Mouse (Mus musculus) heart, postnatal 0 days (tissue): ENCODE data around the gene Hdac4. TPM values are rescaled to one million over a fixed set of nuclear protein-coding genes. Genes with fewer than 3 reads are reported as not detected.

Source experiments
- ATAC-seq: fragments of 200-750 bp; cut with Nextera tagmentation; 2 replicates; pipeline ENCODE4 v1.8.0; 2017; ENCODE audit warnings: low read depth, moderate number of reproducible peaks, moderate library complexity; ENCODE audit not compliant: insufficient read depth
- DNase-seq: peaks from one replicate; pipeline ENCODE4 v3.0.0-alpha.2; 2016; ENCODE audit warnings: low spot score
- H3K27ac ChIP-seq: fragments of 300-500 bp; sonication (generic); 2 replicates; pipeline ENCODE4 v1.5.1; 2014; ENCODE audit warnings: low read depth, mild to moderate bottlenecking
- H3K27me3 ChIP-seq: fragments of 300-500 bp; sonication (generic); 2 replicates; pipeline ENCODE4 v1.6.1; 2014; ENCODE audit warnings: low read length, mixed read lengths; ENCODE audit not compliant: control insufficient read depth, insufficient read depth
- H3K36me3 ChIP-seq: fragments of 300-500 bp; sonication (generic); replicated peaks from 2 replicates; pipeline ENCODE4 v1.6.1; 2014; ENCODE audit warnings: low read length, mixed read lengths; ENCODE audit not compliant: control insufficient read depth, insufficient read depth
- H3K4me1 ChIP-seq: fragments of 300-500 bp; sonication (generic); 2 replicates; pipeline ENCODE4 v1.6.1; 2014; ENCODE audit warnings: antibody characterized with exemption; ENCODE audit not compliant: control insufficient read depth, insufficient read depth
- H3K4me2 ChIP-seq: fragments of 300-500 bp; sonication (generic); 2 replicates; pipeline ENCODE4 v1.6.1; 2014; ENCODE audit warnings: low read depth, mild to moderate bottlenecking, low read length, moderate library complexity
- H3K4me3 ChIP-seq: fragments of 300-500 bp; sonication (generic); 2 replicates; pipeline ENCODE4 v1.5.1; 2014; ENCODE audit warnings: low read depth, low read length
- H3K9ac ChIP-seq: fragments of 300-500 bp; sonication (generic); replicated peaks from 2 replicates; pipeline ENCODE4 v1.6.1; 2014; ENCODE audit warnings: low read depth, low read length, mixed read lengths
- H3K9me3 ChIP-seq: fragments of 300-500 bp; sonication (generic); replicated peaks from 2 replicates; pipeline ENCODE4 v1.6.1; 2016; ENCODE audit warnings: low read length; ENCODE audit not compliant: control insufficient read depth
- CTCF ChIP-seq: IDR thresholded peaks from 2 replicates; pipeline ENCODE4 v1.5.1; 2016; ENCODE audit warnings: antibody characterized with exemption, control low read depth, low read depth
- EP300 ChIP-seq: IDR thresholded peaks from 2 replicates; pipeline ENCODE4 v1.6.1; 2016; ENCODE audit warnings: antibody characterized with exemption, low read depth
- WGBS: fragments of 180-500 bp; shearing (Covaris S2); extraction: QIAGEN DNeasy Blood & Tissue Kit; methylation state at CpG from one replicate; pipeline ENCODE4 v1.1.7; 2014; 5-methylcytosine and 5-hydroxymethylcytosine counted together
- polyA plus RNA-seq: library from polyadenylated mRNA; unstranded; fragments of >200 nt; fragmentation: Nextera tagmentation; extraction: Ambion mirVana; gene quantifications from 2 replicates; pipeline ENCODE4 v1.2.1, GENCODE M21; 2015
- total RNA-seq: library from RNA; depleted of rRNA; stranded (reverse); fragments of >200 nt; gene quantifications from 2 replicates; pipeline ENCODE4 v1.2.3, GENCODE M21; 2014; ENCODE audit warnings: low replicate concordance

Gene Hdac4
- total and polyA plus RNA-seq, 2 experiments from 2014 or later: 6.8 to 13.0 TPM

- Histone ChIP-seq H3K4me3 (no peak overlapping the region), H3K4me1 (no peaks in the 10 kb centered on the region), H3K27me3 (no peaks in the 10 kb centered on the region), H3K4me2 (no peak overlapping the region), H3K27ac (no peak overlapping the region), H3K9me3 (no peaks in the 10 kb centered on the region), H3K36me3 (peaks cover 73% of the 10 kb centered on the region), H3K9ac (no peak overlapping the region)
- TF ChIP-seq CTCF: no peak
- no peak for TF ChIP-seq EP300
- 91% methylated on average over 5 of the region's 5 CpGs for WGBS
- ATAC-seq (no peak), DNase-seq (no peak)
Observed at GRCm38 (mm10) chr1:91959044-91959443, 236.5 kb downstream of the Hdac4 start.

DNA sequence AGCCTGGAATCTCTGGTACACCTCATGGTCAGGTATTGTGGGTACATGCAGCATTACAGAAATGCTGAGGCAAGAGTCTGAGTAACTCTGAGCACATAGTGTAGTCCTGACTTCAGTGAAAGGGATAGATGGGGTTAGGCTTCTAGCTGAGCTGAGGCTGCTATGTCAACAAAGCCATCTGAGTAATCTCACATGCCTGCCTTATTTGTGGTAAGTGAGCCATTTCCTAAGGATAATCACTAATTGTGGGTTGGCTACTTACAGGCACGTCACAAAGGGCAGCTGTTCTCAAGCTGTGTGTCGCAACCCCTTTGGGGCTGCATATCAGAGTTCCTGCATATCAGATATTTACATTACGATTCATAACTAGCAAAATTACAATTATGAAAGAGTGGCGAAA, 239.3 kb downstream of the Hdac4 start:
- Histone ChIP-seq H3K27ac (no peak overlapping the region), H3K9me3 (no peaks in the 10 kb centered on the region), H3K4me3 (no peak overlapping the region), H3K36me3 (peaks cover 72% of the 10 kb centered on the region), H3K9ac (no peak overlapping the region), H3K4me1 (no peaks in the 10 kb centered on the region), H3K4me2 (no peak overlapping the region), H3K27me3 (no peaks in the 10 kb centered on the region)
- DNase-seq (no peak), ATAC-seq (no peak)
- 86% methylated on average over 4 of the region's 4 CpGs for WGBS
- no peak for TF ChIP-seq EP300
- no peak for TF ChIP-seq CTCF

- Histone ChIP-seq H3K4me2 (no peak overlapping the region), H3K4me1 (no peaks in the 10 kb centered on the region), H3K9me3 (no peaks in the 10 kb centered on the region), H3K36me3 (peaks cover 69% of the 10 kb centered on the region), H3K27me3 (no peaks in the 10 kb centered on the region), H3K4me3 (no peak overlapping the region), H3K9ac (no peak overlapping the region), H3K27ac (no peak overlapping the region)
- TF ChIP-seq EP300: no peak
- no peak for TF ChIP-seq CTCF
- DNase-seq (no peak), ATAC-seq (no peak)
- 94% methylated on average over 5 of the region's 5 CpGs for WGBS
Observed at GRCm38 (mm10) chr1:91954954-91955353, 240.5 kb downstream of the Hdac4 start.

DNA sequence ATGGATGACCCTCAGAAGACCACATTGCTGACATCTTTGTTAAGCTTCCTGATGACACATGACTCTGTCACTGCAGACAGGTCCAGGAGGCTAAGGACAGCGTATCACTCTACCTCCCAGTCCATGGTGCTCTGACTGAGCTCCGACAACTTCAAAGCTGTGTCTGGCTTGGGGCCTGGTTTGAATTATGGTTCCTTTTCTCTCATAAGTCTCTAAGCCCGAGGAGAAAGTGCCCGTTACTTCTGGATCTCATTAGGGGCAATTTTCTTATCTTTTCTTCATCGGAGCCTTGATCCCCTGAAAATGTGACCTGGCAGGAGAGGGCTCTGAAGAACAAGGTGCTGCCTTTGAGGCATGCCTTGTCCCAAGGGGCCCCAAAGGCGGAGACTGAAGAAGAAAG, 242.6 kb downstream of the Hdac4 start:
- Histone ChIP-seq H3K9me3 (no peaks in the 10 kb centered on the region), H3K9ac (no peak overlapping the region), H3K27me3 (no peaks in the 10 kb centered on the region), H3K4me2 (no peak overlapping the region), H3K36me3 (peaks cover 67% of the 10 kb centered on the region), H3K4me3 (no peak overlapping the region), H3K4me1 (no peaks in the 10 kb centered on the region), H3K27ac (no peak overlapping the region)
- ATAC-seq (no peak), DNase-seq (no peak)
- TF ChIP-seq CTCF (no peak), EP300 (no peak)
- 84% methylated on average over 6 of the region's 6 CpGs for WGBS

DNA sequence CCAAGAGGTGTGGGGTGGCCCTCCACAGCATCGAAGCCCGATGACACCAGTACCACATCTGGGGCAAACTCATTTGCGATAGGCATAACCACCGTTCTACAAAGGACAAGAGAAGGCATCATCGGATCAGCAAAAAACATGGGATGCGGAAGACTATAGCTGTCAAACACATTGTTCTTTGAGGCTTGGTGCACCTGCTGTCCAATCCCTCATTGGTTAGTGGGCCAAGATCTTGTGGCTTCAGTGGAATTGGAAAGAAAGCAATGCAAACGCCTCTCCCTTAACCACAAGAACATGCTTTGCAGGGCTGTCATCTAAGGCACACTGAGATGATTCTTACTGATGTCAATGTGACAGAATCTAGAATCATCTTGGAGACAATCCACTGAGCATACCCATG, 248.1 kb downstream of the Hdac4 start:
- no peak for TF ChIP-seq EP300
- no peaks in the 10 kb centered on the region for H3K9me3 ChIP-seq
- no peak overlapping the region for H3K4me2 ChIP-seq
- H3K27me3 ChIP-seq: no peaks in the 10 kb centered on the region
- no peak overlapping the region for H3K27ac ChIP-seq
- peaks cover 58% of the 10 kb centered on the region for H3K36me3 ChIP-seq
- 96% methylated on average over 7 of the region's 7 CpGs for WGBS
- no peak overlapping the region for H3K9ac ChIP-seq
- no peak overlapping the region for H3K4me3 ChIP-seq
- DNase-seq: no peak
- ATAC-seq: no peak
- no peaks in the 10 kb centered on the region for H3K4me1 ChIP-seq

GRCm38 (mm10) chr1:91942583-91942982, 252.9 kb downstream of the Hdac4 start:
- no peak for DNase-seq
- Histone ChIP-seq H3K4me2 (no peak overlapping the region), H3K27ac (no peak overlapping the region), H3K9ac (no peak overlapping the region), H3K4me3 (no peak overlapping the region), H3K4me1 (no peaks in the 10 kb centered on the region), H3K27me3 (no peaks in the 10 kb centered on the region), H3K36me3 (peaks cover 39% of the 10 kb centered on the region), H3K9me3 (no peaks in the 10 kb centered on the region)
- no peak for TF ChIP-seq CTCF
- no peak for TF ChIP-seq EP300
- no peak for ATAC-seq
- WGBS: 85% methylated on average over 2 of the region's 2 CpGs
